Mouse (Mus musculus) layer of hippocampus, adult 11-12 months (tissue): Measurements from ENCODE around the gene Osgin1.

Experiments
- DNase-seq: peaks from one replicate; pipeline ENCODE4 v3.0.0; 2022; ENCODE audit warnings: low spot score

Osgin1 gene

DNA sequence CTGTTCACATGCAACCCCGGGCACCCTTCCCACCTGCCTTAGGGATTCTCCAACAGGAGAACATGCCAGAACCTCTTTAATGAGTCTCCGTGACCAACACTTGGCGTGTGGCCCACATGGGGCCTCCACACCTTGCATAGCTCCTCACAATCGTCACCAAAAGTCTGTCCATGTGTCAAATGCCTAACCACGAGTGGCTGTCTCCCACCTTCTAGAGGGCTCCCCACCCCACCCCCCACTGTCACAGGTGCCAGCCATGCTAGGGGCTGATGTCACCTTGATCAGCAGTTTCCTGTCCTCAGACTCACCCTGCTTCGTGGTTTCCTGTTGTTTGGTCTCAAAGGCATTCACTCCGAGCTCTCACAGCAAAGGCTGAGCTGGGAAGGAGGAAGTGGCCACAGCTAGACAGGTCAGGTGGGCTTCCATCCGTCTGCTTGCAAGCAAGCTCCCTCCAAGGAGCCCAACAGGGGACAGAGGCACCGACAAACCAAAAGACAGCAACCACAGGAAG is 10.2 kb upstream of the Osgin1 start:
- DNase-seq = peak; percentile 51

DNA sequence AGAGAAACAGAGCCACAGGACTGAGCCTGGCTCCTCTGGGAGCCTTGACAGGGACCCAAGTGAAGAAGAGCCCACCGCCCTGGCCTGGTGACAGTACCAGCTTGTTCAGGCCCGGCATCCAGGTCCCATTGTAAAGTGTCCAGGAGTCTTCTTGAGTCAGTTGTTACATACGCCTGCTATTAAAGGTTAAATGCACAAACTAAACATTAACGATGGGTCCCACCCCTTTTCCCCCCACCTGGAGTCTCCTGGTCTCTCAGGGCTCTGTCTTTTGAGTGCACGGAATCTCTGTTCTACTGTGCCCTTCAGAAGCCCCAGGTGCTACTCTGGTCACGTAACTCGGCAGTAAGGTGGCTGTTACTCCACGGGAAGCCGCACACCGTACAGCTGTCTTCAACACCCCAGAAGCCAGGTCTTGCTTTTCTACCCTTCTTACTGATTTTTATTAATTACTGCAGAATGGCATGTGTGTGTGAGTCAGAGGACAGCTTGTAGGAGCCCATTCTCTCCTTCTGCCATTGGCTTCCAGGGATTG is 9.7 kb upstream of the Osgin1 start:
- no peak for DNase-seq

DNA sequence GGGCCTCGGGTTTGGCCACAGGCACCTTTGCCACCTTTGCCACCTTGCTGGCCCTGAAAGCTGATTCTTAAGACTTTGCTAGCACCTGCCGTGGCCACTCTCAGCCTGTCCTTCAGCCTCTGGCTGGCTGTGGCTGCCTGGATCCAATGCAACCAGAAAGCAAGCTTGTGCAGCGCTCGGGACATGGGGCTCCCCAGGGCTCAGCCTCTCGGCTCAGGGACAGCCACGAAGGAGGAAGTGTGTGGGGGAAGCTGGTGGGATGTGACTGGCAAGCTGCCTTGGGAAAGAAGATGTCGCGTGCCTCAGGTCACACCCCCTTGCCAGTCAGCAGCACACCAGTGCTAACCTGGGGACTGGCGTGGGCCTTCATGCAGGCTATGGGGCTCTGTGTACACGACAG is 9.2 kb upstream of the Osgin1 start:
- DNase-seq = peak; percentile 65

DNA sequence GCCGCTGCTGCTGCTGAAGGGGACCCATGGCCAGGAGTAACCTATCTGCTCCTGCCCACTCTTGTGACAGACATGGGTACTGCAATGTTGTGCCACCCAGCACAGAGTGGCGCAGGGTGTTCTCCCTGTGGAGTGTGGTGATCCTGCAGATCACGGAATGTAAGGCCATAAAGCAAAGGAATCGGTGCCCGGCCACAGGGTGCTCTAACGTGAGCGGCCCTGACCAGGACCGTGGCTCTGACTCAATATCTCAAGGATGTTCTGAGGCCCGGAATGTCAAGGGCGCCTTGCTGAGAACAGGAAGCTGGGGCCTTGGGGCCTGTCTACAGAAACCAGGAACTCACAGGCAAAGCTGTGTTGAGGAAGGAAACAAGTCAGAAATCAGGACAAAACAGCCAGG is 8.4 kb upstream of the Osgin1 start:
- no peak for DNase-seq

DNA sequence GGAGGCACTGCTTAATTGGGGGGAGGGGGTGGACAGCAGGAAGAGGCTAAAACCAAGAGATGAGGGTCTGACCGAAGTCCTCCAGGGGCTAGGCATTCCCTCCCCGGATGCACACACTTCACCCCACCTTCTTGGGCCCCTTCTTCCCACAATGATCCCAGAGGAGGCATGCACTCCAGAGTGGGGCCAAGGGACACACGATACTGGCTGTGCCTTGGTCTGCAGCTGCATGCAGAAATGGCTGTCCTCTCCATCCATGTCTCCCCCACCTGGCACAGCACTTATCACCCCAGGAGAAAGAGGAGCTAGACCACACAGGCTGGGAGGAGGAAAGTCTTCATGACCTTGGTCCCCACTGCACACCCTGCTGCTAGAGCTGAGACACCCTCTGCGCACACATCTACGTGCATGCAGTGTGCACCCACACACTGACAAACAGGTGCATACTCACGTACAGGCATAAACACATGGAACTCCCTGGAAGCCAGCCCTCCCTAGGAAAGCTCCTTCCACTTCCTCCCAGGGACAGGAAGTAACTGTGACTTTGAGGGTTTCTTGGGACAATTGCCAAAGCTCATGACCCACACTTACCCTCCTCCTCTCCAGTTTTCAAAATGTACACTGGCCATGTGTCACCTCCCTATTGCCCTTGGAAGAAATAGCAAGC is 7.7 kb upstream of the Osgin1 start:
- DNase-seq = no peak

DNA sequence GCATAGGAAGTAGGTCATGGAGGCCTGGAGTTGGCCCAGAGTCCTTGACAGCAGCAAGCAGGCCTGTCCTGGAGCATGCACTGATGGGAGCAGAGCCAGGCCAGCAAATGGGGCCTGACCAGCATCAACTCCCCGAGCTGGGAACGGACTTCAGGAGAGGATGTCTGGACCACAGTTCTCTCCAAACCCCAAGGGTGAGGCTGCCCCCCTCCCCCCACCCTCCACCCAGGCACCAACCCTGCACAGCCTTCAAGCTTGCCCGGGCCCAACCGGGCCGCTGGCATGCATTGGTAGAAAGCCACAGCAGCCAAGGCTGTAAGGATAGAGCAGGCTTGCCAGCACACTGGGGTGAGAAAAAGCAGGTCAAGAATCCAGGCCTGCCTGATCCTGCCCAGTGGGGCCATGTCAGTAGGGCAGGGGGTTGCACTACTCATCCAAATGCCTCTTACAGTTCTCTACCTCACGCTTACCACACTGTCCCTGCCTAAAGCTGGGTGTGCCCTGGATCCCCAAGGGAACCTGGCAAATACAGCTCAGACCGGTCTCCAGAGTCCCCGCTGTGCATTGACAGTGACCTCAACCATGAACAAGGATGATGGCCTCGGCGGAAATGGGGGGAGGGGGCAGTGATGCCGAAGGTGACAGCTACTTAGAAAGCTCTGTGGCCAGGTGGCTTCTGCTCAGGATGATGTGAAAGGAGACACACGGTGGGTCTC is 6.1 kb upstream of the Osgin1 start:
- DNase-seq = no peak

DNA sequence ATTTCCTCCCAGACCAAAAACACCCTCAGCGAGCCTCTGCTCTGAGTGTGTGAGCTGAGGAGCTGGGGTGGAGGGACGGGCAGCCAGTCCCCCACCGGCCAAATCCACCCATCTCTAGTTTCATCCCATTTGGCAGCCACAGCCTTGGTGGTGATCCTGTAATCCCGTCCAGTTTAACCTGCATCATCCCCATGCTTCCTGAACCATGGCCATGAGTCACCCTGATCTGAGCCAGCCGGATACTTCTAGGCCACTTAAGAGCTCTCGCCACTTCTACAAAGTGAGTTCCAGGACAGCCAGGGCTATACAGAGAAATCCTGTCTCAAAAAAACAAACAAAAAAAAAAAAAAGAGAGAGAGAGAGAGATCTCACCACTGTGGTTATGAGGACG is 5.6 kb upstream of the Osgin1 start:
- DNase-seq = no peak

DNA sequence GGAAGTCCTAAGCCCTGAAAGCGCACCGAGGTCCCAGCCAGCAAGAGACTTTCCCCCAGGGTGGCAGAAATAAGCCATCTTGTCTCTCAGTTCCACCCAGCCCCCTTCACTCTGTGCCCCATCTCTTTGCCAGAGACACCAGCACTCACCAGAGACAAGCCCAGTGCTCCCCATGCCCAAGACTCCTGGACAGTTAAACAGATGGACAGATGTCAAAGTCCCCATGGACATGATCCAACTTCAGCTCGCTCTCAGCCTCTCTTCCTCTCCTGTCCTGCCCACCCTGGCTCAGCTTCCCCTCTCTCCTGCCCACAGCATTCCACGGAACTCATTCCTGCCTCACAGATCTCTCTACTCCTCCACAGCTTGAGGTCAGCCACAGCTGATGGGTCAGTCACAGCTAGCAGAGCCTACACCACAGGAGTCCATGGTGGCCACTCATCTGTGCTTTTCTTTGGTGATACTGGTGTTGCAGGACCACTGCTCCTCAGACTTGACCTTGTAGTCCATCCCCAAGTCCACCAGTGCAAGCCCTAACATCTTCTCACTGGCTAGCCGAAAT is 5.1 kb upstream of the Osgin1 start:
- no peak for DNase-seq

DNA sequence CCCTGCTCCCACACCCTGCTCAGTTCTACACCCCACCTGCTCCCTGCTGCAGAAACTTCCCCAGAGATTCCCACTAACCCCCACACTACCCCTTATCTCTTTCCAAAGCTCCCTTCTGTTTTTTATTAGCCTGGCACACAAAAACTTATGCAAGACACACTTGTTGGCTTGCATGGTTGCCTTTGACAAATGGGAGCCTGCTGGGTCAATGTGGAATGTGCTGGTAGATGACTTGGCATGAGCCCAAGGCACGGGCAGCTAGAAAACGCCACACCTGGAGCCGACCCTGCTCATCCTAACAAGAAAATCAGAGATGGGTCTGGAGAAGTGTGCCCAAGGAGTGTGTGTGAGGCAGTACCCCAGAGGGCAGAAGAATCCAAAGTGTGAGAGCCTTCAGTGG is 4.4 kb upstream of the Osgin1 start:
- no peak for DNase-seq

DNA sequence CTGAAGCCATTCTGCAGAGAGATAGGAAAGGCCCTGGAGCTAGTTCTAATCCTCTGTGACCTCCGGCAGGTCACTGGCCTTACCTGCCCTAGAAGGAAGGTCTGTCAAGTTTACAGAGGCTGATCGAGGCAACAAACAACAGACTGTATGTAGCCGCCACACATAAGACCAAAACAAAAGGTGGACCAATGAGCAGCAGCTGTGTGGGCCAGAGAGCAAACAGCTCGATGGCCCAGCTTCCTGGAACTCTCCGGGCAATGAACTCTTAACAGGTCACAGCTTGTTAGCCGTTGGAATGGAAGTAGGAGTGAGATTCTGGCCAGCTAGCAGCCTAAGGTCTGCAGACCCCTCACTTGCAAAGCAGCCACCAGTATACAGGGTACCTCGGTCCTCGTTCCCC is 3.7 kb upstream of the Osgin1 start:
- no peak for DNase-seq

DNA sequence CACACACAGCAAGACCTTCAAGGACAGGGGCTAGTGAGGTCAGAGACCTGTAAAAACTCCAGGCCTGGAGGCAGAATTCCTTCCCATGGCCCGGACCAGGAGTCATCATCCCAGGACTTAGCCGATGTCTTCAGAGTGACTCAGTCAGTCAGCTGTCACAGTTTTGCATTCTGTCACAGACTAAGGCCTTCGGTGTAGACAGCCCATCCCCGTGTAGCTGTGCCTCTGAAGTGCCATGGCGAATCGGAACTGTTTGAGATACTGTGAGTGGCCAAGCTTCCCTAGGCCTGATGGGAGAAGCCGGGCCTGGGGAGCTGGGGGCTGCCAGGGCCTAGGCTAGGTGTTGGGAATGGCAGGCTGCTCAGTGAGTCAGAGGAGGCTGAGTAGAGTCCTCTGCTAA is 3.2 kb upstream of the Osgin1 start:
- DNase-seq = no peak

DNA sequence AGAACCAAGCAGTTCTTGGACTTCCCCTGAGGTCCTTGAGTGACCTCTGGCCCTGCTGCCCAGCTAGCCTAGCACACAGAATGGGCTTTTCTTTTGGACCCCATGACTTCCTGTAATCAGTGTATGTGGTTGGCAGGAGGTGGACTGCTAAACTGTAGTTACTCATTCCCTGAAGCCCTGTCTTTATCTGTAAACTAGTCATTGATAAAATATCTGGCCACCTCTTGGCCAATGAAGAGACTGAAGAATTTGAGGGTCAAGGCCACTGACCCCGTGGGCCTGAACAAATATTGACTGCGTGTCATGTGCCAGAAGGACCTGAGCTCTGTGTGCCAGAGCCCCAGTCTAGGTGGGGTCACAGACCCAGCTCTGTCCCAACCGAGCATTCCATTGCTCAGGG is 1.6 kb upstream of the Osgin1 start:
- DNase-seq = no peak

DNA sequence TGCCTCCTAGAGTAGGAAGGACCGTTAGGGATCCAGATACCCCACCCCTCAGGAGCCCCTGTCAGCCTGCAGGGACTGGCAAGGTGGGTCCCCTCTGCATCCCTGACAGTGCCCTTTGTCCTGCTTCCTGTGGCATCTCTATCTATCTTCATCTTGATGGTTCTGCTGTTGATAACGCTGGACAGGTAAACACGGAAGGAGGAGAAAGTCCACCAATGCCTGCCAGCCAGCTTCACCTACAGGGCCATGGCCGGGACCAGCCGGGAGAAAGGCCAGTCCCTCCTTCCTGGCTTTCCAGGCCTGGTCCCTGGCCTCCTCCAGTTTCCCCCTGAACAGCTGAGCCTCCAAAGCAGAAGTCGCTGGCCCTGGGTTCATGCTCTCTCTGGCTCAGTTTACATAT is 645 bp downstream of the Osgin1 start:
- no peak for DNase-seq

DNA sequence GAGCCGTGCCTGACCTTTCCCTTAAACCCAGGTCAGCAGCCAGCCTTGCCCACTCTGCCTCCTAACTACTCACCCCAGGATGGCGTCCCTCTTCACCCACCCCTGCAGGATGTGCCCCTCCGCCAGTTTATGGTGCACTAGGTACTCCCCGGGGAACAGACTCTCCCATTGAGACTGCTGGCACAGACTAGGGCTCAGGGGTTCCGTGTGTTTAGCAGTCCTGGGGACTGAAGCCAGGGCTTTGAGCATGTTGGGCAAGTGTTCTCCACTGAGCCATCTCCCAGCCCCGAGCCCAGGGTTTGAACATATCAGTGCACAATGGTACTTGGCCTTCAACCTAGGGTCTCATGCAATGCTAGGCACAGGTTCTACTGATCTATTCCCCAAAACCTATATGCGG is 1.6 kb downstream of the Osgin1 start:
- DNase-seq = no peak

DNA sequence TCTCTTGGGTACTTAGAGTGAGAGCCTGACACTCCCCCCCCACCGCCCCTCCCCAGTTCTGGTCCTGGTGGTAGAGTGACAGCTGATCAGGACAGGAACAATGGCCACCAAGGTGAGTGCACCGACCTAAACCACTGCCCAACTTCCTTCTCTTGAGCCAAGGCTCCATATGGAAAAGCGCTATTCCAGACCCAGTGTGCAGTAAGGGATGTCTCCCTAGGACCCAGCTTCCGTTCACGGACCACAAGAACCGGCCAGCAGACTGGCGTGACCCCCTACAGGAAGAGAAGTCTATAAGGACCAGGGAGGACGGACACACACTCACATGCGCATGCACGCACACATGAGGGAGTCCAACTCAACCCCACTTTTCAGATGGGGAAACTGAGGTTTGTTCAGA is 2.4 kb downstream of the Osgin1 start:
- DNase-seq = no peak

DNA sequence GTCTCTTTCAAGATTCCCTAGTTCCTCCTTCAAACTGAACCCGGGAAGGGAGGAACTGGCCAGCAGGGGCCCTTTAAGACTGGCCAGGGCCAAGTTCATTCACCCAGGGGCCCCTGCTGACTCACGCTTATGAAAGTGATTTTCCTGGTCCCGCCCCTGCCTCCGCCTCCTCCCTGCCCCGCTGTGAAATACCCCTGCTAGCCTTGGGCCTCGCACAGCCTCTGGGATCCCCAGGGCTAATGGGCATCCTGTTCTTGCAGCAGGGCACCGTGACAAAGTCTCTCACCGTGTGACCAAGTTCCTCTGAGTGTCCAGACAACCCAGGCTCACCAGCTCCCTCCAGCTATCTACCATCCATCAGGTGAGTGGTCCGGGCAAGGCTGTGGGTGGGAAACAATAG is 3.0 kb downstream of the Osgin1 start:
- no peak for DNase-seq

DNA sequence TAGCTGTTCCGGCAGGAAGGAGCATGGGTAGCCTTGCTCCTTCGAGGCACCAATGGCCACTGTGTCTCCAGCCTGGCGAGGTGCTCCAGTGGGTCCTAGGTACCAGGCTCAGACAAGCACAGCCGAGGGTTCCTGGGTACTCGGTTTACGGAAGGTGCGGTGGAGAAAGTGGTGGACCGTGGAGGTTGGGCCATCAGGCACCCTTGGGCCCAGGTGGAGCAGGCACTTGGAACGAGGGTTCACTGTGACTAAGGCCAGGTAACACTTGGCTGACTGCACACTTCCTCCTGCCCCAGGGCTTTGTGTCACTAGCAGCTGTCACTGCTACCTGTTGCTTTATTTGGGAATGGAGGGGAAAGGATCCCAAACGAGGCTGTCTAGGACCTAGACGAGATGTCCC is 3.6 kb downstream of the Osgin1 start:
- no peak for DNase-seq

DNA sequence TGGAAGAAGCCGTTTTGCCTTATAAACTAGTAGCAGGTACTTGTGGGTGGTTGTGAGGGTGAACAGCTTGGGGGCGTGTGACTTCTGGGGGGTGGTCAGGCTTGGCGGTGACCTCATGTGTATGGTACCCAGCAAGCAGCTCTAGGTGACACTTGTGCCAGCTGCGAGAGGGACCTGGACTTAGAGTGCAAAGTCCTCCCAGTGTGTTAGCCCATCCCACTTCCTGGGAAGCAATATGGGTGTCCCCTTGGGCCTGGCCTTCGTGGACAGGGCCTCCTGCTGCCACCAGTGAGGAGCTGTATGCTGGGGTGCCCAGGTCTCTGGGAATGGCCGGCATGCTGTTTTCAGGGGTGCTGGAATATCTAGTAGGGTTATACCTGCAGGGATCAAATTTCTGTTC is 5.0 kb downstream of the Osgin1 start:
- no peak for DNase-seq

DNA sequence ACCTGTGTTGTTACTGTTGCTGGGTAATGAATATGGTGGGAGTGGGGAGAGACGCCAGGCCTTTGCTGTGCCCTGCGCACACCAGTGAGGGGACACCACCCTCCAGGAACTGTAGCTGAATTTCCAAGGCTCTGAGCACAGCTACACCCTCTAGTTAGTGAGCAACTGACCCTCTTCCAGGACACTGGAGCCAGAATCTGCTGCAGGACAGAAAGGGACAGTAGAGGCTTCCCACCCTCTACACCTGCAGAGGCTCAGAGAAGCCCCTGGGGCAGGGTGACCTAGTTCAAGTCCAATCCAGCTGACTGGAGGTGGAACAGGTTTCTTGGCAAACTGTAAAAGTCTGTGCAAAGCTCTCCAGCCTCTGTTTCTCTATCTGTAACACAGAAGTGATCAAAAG is 5.5 kb downstream of the Osgin1 start:
- no peak for DNase-seq

DNA sequence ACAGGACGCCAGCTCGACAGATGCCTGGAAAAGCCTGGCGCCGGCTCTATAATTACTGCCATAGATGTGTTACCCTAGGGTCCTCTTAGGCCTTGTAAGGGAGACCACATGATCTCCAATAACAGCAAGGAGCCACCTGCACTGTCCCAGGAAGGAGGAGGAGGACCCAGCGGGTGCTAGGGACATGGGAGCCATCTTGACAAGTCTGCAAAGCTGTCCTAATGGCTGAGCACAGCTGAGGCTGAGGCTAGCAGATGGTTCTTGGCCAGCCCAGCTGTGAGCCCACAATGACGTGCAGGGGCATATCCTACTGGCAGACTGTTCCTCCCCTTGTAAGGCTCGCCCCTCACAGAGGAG is 5.9 kb downstream of the Osgin1 start:
- no peak for DNase-seq

DNA sequence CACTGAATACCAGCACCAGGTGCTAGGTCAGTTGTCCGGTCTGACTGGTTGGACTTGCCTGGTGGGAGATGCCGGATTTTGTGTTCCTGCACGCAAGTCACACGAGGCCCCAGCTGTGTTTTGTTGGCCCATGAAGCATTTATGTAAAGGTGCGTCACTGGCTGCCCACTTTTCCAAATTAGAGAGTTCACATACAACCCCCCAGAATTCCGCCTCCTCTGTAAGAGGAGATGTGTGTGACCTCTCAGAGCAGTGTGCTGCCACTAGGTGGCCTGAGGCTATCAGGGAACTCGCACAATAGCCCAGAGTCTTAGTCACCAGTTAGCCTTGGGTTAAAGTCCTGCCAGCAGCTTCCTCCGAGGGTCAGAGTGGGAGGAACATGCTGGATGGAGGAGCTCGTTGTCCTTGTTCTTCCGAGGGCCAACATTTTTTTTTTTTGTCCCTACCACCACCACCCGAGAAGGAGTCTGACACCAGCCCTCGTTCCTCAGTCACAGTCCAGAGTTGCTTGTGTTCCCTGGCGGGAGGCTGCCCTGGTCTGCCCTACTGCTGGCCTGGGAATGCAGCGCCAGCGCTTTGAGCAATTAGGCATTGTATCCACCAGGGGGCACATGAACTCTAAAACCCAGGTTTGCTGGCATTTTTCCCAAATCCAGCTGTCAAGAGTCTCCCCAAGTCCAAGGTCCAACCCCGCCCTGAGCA is 6.5 kb downstream of the Osgin1 start:
- peak; percentile 74 for DNase-seq

DNA sequence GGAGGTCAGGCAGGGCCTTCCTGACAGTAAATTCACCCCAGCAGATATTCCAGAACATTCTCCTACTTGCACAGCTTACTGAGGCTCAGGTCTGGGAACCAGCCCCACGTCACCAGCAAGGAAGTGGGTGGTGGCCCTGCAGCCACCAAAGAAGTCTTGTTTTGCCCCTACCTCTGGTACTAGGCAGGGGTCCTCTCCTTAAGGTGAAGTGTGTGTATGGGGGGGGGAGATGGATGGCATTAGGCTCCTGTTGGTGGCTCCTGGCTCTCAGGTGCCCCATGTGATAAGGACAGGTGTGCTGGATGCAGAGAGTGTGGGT is 7.0 kb downstream of the Osgin1 start:
- DNase-seq = no peak

DNA sequence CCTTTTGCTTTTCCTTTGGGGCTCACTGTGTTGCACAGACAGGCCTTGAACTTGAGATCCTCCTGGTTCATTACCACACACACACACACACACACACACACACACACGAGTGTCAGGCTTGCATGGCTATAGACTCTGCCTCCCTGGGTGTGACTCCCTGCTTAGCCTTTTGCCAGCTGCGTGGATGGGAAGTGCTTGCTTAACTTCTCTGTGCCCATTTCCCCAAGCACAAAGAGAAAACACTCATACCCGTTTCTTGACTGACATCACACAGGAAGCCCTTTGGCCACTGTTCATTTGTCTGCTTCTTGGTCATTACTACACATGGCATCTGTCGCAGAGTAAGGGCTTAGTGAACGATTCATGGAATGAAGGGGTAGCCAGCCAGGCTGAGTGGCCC is 8.1 kb downstream of the Osgin1 start:
- DNase-seq = no peak
